Mouse (Mus musculus): ENCODE measurements around the gene Ttc7b. TPM values are rescaled to one million over a fixed set of nuclear protein-coding genes. Genes with fewer than 3 reads are reported as not detected.

The Ttc7b gene
- total RNA-seq, 4 experiments from 2014 or later, result 78.8 to 94.4 (median 86.7) TPM

- DNase-seq (ENCODE audit: low spot score), result no peak
These were observed 242.3 kb downstream of the Ttc7b start for GRCm38 (mm10) chr12:100278358-100278757.

GRCm38 (mm10) chr12:100277534-100277905 lies 243.1 kb downstream of the Ttc7b start:
- no peak for DNase-seq (ENCODE audit: low spot score)

DNA sequence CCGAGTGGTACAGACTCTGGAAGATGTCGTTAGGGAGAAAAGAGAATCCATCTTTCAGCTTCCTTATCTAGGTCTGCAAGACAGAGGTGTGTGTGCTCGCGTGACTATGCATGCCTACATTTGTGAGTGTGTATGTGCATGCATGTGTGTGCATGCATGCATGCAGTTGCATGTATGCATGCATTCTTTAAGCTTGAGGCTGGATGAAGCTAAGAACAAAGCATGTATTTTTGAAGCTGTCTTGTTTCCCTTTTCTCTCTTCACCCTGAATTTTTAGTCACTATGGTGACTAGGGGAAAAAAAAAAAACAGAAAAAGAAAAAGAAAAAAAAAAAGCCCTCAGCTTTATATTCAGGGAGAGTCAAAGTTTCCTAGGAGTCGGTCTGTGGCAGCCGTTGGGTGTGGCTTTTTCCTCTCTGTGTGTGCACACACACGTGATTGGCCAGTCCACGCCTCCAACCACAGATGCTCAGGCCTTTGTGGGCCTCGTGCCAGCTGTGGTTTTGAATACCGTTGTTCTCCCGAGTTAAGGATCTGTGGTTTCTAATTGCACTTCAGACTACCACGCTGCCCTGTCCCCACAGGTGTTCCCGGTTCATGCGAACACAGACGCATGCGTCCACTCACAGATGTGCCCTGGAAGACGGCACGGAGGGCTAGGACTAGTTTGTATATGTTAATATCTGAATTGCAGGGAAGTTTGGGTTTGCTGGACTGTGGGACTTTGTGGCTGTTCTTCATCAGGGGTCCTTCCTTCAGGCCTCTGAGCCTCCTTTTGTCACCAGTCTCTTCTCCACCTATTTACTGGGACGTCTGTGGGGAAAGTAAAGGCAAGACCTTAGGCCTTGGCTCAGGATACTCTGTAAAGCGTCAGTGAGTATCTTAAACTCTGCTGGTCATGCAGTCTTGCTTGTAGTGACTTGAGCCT lies 243.8 kb downstream of the Ttc7b start:
- peak; percentile 83 for DNase-seq (ENCODE audit: low spot score)

DNA sequence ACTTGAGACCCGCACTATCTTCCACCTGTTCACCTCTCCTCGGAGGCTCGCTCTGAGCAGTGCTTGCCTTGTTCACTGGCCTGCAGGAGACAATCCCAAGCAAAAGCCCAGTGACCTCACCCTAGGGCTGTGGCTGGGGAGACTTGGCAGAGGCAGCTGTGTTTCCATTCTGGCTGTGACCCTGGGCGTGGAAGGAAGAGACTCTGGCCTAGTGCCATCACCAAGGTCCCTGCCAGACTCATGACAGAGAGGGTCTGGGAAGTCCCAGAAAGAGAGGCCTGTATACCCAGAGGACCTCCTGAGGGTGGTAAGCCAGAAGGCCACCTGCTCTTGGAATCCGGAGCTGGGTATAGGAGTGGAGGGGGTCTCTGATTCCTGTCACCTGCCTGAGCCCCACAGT lies 244.8 kb downstream of the Ttc7b start:
- peak; percentile 95 for DNase-seq (ENCODE audit: low spot score)

DNA sequence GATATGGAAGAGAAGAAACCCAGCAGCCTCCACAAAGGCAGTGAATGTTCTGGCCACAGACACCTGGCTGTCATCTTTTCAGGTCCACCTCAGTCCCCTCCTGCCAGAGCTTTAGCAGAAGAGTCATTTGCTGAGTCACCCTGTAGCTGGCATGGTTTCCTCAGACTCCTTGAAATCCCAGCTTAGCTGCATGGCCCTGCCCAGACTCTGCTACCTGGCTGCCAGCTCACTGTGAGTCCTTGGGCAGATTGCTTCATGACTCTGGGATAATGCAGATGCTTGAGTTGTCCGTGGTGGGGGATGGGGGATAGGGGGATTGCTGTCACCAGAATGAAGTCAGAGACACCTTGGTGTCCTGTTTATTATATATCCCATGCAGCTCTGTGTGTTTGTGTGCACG lies 247.6 kb downstream of the Ttc7b start:
- no peak for DNase-seq (ENCODE audit: low spot score)

- no peak for DNase-seq (ENCODE audit: low spot score)
These were observed 250.5 kb downstream of the Ttc7b start for GRCm38 (mm10) chr12:100269967-100270662.

- no peak for DNase-seq (ENCODE audit: low spot score)
These were observed 252.6 kb downstream of the Ttc7b start for GRCm38 (mm10) chr12:100268011-100268410.

DNA sequence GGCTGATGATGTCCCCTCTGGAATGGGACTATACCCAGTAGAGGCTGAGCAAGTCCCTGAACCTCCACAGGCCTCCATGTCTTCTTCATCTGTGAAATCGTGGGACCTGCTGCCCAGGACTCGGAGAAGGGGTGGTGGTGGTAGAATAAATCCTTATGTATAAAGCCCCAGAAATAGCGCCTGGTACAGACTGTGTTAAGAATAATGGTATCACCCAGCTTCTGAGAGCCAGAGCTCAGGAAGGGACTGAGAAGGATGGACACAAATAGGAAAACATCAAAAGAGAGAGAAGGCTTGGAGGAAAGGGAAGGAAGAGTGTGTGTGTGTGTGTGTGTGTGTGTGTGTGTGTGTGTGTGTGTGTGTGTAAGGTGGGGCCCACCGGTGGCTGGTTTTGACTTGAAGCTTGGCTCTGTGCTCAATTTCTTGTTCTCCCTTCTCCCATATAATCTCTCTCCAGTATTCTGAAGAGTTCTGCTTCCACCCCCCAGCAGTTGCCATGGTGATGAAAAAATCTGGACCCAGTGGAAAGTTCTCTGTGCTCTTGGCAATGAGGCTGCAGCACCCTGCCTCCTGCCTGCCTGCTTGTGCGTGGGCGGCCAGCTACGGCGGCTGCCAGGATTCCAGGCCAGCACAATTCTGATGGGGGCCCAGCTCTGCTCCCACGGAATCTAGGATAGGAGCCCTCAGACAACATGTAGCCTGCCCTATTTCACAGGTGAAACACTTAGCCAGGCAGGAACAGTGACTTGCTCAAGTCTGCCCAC lies 254.9 kb downstream of the Ttc7b start:
- peak; percentile 66 for DNase-seq (ENCODE audit: low spot score)

- DNase-seq (ENCODE audit: low spot score), result no peak
These were observed 255.7 kb downstream of the Ttc7b start for GRCm38 (mm10) chr12:100264941-100265340.

DNA sequence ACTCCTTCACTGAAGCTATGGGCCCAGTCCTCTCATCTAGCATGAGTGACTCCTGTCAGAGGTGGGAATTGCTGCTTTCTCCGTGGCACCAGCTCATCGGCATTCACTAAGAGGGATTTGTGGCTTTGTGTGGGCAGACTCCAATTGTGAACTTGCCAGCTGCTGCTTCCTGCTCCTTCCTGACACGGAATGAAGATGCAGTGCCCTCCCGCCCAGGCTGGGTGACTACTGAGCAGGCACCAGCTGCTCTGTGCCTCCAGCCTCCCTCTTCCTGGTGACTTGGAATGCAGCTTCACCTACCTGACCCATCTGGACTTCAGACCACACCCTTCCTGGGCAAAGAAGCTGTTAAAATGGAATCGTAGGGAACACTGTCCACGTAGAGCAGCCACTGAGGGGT lies 257.8 kb downstream of the Ttc7b start:
- no peak for DNase-seq (ENCODE audit: low spot score)

GRCm38 (mm10) chr12:100261761-100262160 lies 258.9 kb downstream of the Ttc7b start:
- DNase-seq (ENCODE audit: low spot score), result no peak

GRCm38 (mm10) chr12:100260151-100260550 lies 260.5 kb downstream of the Ttc7b start:
- DNase-seq (ENCODE audit: low spot score), result no peak

GRCm38 (mm10) chr12:100257779-100258178 lies 262.8 kb downstream of the Ttc7b start:
- no peak for DNase-seq (ENCODE audit: low spot score)

- DNase-seq (ENCODE audit: low spot score), result no peak
These were observed 265.1 kb downstream of the Ttc7b start for GRCm38 (mm10) chr12:100255441-100255949.

DNA sequence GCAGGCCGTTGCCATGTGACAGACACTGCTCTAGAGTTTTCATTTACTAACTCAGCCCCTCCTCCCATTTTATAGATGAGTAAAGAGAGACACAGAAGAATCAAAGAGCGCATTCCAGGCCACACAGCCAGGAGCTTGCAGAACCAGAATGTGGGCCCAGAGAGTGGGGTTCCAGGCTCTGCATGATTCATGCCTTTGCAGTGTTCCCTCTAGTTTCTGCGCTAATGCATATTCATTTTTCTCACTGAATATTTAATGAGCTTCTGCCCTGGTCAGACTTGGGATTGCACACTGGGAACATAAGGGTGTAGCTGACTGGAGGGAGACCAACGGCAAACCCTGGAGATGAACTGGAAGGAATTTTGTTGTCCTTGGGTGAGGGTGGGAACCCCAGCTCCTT lies 266.2 kb downstream of the Ttc7b start:
- DNase-seq (ENCODE audit: low spot score), result no peak

Other genes starting within 250 kb of the Ttc7b start
- 10 to 100 TPM in 3 of 4 experiments, 1 to 10 TPM in 1; 9.9 to 14.3 (median 12.0) TPM for gene Rps6ka5, start 206.2 kb upstream of the Ttc7b start, total RNA-seq (2022)

Measured in heart, adult 8-10 months (tissue).